Mouse (Mus musculus) midbrain, embryonic 15.5 days (tissue): Measurements from ENCODE around the gene Prkra. TPM values are rescaled to one million over a fixed set of nuclear protein-coding genes. Genes with fewer than 3 reads are reported as not detected.

Experiments
- ATAC-seq: fragments of 200-750 bp; cut with Nextera tagmentation; replicated peaks from 2 replicates; pipeline ENCODE4 v1.8.0; 2017; ENCODE audit warnings: moderate TSS enrichment
- H3K27ac ChIP-seq: fragments of 300-500 bp; sonication (generic); 2 replicates; pipeline ENCODE4 v1.5.1; 2015; ENCODE audit warnings: mild to moderate bottlenecking, inconsistent platforms
- H3K27me3 ChIP-seq: fragments of 300-500 bp; sonication (generic); replicated peaks from 2 replicates; pipeline ENCODE4 v1.6.1; 2015; ENCODE audit warnings: inconsistent platforms
- H3K36me3 ChIP-seq: fragments of 300-500 bp; sonication (generic); replicated peaks from 2 replicates; pipeline ENCODE4 v1.6.1; 2015; ENCODE audit warnings: inconsistent platforms
- H3K4me1 ChIP-seq: fragments of 300-500 bp; sonication (generic); 2 replicates; pipeline ENCODE4 v1.6.1; 2015; ENCODE audit warnings: inconsistent platforms
- H3K4me2 ChIP-seq: fragments of 300-500 bp; sonication (generic); 2 replicates; pipeline ENCODE4 v1.6.1; 2015; ENCODE audit warnings: inconsistent platforms, mild to moderate bottlenecking, moderate library complexity
- H3K4me3 ChIP-seq: fragments of 300-500 bp; sonication (generic); 2 replicates; pipeline ENCODE4 v1.5.1; 2015; ENCODE audit warnings: mild to moderate bottlenecking, inconsistent platforms
- H3K9ac ChIP-seq: fragments of 300-500 bp; sonication (generic); 2 replicates; pipeline ENCODE4 v1.6.1; 2015; ENCODE audit warnings: mild to moderate bottlenecking, inconsistent platforms
- H3K9me3 ChIP-seq: fragments of 300-500 bp; sonication (generic); 2 replicates; pipeline ENCODE4 v1.6.1; 2016; ENCODE audit warnings: inconsistent platforms
- WGBS: fragments of 180-500 bp; shearing (Covaris S2); methylation state at CpG from one replicate; pipeline ENCODE4 v1.1.7; 2015; ENCODE audit warnings: mixed read lengths; 5-methylcytosine and 5-hydroxymethylcytosine counted together
- polyA plus RNA-seq: library from polyadenylated mRNA; unstranded; fragments of >200 nt; fragmentation: Nextera tagmentation; extraction: Ambion mirVana; gene quantifications from 2 replicates; pipeline ENCODE4 v1.2.1, GENCODE M21; 2015

Prkra gene
- polyA plus RNA-seq, 1 experiment from 2014 or later, result 108 TPM

DNA sequence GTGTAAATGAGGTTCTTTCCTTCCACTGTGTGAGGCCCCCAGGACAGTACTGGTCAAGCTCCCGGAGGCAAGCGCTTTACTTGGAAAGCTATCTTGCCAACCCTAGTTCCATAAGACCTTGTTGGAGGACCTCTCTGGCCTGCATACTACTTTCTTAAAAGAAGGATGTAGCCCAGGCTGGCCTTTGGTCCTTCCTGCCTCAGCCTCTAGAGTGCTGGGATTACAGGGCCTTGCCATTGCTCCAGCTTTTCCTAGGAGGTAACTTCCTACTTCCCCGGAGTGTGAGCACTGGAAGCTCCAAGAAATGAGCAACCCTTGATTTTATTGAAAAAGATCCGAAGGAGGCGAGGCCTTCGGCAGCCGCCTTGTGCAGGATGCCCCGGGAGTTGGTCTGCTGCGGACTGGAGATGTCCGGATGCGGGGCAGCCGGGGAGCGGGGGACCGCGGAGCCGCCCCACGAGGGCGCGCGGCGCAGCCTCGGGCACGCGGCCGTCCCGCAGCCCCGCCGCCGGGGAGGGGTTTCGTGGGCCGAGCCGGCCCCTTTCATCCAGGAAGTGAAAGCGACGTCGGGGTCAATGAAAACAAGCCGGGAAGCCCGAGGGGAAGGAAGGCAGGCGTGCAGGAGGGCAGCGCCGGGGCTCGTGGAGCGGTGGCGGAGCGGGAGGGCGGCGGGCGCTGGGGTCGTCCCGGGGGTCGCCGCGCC is 27.1 kb upstream of the Prkra start, which contains the start of gene Plekha3:
Gene Plekha3, plus strand, starts transcription at position 557 of the 703 bp plus-strand sequence.
- peak within 1 kb of the TSS; percentile 78 for H3K9ac ChIP-seq
- H3K27ac ChIP-seq, result peak within 1 kb of the TSS; percentile 85
- no peaks in the 10 kb centered on the region for H3K9me3 ChIP-seq
- H3K4me1 ChIP-seq, result peaks cover 22% of the 10 kb centered on the region
- no peaks in the 10 kb centered on the region for H3K36me3 ChIP-seq
- H3K4me2 ChIP-seq, result peak within 1 kb of the TSS; percentile 62
- 4% methylated on average over 52 of the region's 52 CpGs for WGBS
- ATAC-seq, result peak; percentile 74
- peak within 1 kb of the TSS; percentile 87 for H3K4me3 ChIP-seq
- H3K27me3 ChIP-seq, result no peaks in the 10 kb centered on the region

DNA sequence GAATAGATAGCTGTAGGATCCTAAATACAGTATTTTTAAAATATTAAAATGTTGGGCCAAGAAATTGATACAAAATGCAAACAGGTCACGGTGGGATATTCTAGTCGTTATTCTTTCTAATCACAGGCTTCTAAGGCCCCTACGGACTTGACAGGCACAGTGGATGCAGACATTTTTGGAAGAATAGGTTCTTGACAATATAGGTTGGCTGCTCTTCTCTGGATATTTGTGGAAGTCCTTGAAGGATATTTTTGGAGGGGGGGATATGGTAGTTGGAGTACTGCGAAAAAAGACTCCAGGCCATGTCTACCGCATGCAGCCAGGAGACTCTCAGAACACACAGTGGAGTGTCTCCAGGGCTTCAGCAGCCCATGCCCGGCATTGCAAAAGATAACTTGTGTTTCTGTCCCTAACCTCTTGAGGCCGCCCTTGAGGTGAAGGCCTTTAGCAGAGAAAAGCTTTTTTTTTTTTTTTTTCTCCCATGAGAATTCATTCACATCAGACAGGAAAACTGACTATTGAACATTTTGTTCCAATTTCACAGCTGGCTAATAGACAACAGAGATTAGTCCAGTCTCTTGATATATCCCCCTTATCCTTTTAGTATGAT is 25.8 kb upstream of the Prkra start:
- 37% methylated on average over 7 of the region's 7 CpGs for WGBS
- no peaks in the 10 kb centered on the region for H3K27me3 ChIP-seq
- peaks cover 23% of the 10 kb centered on the region for H3K4me1 ChIP-seq
- peak overlapping the region; percentile 41 for H3K4me3 ChIP-seq
- no peak for ATAC-seq
- H3K4me2 ChIP-seq, result peak overlapping the region; percentile 57
- H3K9me3 ChIP-seq, result no peaks in the 10 kb centered on the region
- no peak overlapping the region for H3K9ac ChIP-seq
- peak overlapping the region; percentile 74 for H3K27ac ChIP-seq
- no peaks in the 10 kb centered on the region for H3K36me3 ChIP-seq

DNA sequence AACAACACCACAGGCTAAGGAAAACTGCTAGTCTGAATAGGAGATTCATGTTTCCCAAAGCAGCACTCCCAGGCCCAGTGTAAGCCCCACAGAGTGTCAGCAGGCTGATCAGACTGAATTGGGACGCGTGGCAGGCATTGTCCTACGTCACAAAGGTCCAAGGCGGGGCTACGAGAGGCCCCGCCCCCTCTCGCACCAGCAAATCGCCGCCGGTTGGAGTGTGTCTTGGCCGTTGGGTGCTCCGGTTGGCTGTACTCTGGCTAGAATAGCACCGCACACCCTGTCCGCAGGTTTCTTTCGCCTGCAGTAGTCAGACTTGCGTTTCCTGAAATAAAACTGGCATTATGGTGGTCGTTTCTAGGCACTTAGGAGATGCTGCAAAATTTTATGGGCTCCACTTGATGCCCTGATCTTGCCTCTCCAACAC is 25.2 kb upstream of the Prkra start, which contains the start of gene Fkbp7:
Gene Fkbp7, minus strand, starts transcription at position 151 of the 427 bp plus-strand sequence.
- no peaks in the 10 kb centered on the region for H3K36me3 ChIP-seq
- under 1% methylated on average over 17 of the region's 17 CpGs for WGBS
- peak within 1 kb of the TSS; percentile 41 for H3K4me3 ChIP-seq
- H3K4me1 ChIP-seq, result peaks cover 25% of the 10 kb centered on the region
- peak within 1 kb of the TSS; percentile 57 for H3K4me2 ChIP-seq
- H3K9me3 ChIP-seq, result no peaks in the 10 kb centered on the region
- H3K27me3 ChIP-seq, result no peaks in the 10 kb centered on the region
- peak within 1 kb of the TSS; percentile 35 for H3K9ac ChIP-seq
- H3K27ac ChIP-seq, result peak within 1 kb of the TSS; percentile 74
- ATAC-seq, result peak; percentile 95

DNA sequence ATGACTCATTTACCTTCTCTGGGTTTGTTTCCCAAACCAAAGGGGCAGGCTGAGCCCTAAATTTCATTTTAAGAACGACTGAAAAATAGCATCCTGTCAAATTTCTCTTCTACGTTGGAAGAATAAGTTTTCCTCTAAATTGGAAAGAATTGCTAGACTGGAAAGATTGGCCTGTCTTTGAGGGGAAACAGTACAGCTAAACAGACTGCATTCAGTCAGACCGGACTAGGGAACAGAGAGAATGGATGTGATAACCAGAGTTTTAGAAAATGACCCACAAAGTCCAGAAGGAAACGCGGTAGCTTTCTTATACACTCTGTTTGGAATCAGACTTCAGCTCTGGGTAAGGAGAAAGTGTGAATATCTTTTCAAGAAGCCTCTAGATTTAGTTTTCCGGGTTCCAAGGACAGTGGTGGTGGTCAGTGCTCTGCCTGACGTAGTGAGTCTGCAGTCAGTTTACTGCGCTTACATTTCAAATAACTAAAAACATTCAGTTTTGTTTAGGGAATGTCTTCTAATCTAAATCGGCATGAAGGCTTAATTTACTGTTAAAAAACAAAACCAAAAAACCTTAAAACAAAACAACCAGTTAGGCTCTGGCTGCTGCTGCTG is 24.4 kb upstream of the Prkra start:
- H3K4me3 ChIP-seq, result peak overlapping the region; percentile 41
- H3K4me2 ChIP-seq, result peak overlapping the region; percentile 57
- ATAC-seq, result no peak
- no peaks in the 10 kb centered on the region for H3K36me3 ChIP-seq
- H3K9me3 ChIP-seq, result no peaks in the 10 kb centered on the region
- H3K4me1 ChIP-seq, result peaks cover 25% of the 10 kb centered on the region
- H3K27me3 ChIP-seq, result no peaks in the 10 kb centered on the region
- WGBS, result 37% methylated on average over 9 of the region's 9 CpGs
- peak overlapping the region; percentile 35 for H3K9ac ChIP-seq
- H3K27ac ChIP-seq, result peak overlapping the region; percentile 74

DNA sequence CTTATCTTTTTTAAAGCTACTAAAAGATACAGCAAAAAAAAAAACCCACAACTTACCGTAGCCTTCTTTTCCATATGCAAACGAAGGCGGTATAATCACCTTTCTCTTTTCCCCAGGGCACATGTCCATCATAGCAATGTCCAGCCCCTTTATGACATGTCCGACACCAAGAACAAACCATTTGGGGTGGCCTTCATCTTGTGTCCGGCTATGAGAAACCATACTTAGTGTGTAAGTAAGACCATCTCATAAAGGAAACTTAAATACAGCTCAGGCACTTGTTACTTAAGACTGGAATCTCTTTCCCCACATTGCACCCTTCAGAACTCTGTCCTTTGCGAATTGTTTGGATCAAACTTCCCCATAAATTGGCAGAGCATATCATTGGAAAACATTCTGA is 23.8 kb upstream of the Prkra start:
- WGBS, result 83% methylated on average over 6 of the region's 6 CpGs
- Histone ChIP-seq H3K9me3 (no peaks in the 10 kb centered on the region), H3K4me2 (peak overlapping the region; percentile 57), H3K27me3 (no peaks in the 10 kb centered on the region), H3K9ac (no peak overlapping the region), H3K4me3 (peak overlapping the region; percentile 41), H3K4me1 (peaks cover 21% of the 10 kb centered on the region), H3K36me3 (no peaks in the 10 kb centered on the region), H3K27ac (no peak overlapping the region)
- ATAC-seq, result no peak

DNA sequence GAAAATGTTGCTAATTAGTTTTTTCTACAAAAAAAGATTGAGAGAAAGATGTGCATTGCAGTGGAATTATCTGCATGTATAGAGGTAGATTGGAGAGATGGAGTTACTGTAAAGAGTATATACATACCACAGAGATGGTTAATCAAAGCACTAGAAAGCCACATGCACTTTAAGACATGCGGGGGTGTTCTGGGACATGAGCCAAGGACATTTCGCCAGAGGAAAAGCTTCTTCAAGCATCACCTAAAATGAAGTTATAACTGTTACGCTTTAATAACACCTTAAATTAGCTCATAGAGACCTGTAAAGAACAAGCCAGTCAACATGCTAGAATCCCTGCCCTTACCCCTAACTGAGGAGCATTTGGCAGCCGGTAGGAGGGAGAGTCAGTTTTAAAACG is 19.4 kb upstream of the Prkra start:
- Histone ChIP-seq H3K9me3 (no peaks in the 10 kb centered on the region), H3K9ac (no peak overlapping the region), H3K4me1 (peaks cover 10% of the 10 kb centered on the region), H3K4me3 (no peak overlapping the region), H3K36me3 (no peaks in the 10 kb centered on the region), H3K27ac (no peak overlapping the region), H3K4me2 (no peak overlapping the region), H3K27me3 (no peaks in the 10 kb centered on the region)
- WGBS, result 85% methylated on average over 5 of the region's 5 CpGs
- no peak for ATAC-seq

DNA sequence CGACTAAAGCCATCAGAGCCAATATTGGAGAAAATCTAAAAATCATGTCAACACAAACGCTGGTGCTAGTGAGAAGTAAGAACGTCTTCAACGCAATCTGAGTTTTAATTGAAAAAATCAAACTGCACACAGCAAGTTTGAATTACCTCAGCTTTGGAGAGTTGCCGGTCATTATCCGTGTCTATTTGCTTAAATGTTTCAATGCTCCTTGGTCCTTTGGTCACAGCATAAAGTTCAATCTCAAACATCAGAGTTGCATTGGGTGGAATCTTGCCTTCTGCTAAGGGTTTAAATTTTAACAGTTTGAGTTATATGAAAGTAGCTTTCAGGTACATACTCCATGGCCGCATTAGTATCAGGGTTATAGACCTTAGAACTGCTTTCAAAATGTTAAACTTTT is 17.7 kb upstream of the Prkra start:
- H3K9ac ChIP-seq, result no peak overlapping the region
- H3K4me2 ChIP-seq, result no peak overlapping the region
- H3K9me3 ChIP-seq, result no peaks in the 10 kb centered on the region
- no peaks in the 10 kb centered on the region for H3K36me3 ChIP-seq
- no peak overlapping the region for H3K4me3 ChIP-seq
- H3K4me1 ChIP-seq, result peaks cover 3% of the 10 kb centered on the region; the same call in 1 of the 2 replicates
- no peak overlapping the region for H3K27ac ChIP-seq
- H3K27me3 ChIP-seq, result no peaks in the 10 kb centered on the region
- no peak for ATAC-seq
- WGBS, result 99% methylated on average over 7 of the region's 7 CpGs

DNA sequence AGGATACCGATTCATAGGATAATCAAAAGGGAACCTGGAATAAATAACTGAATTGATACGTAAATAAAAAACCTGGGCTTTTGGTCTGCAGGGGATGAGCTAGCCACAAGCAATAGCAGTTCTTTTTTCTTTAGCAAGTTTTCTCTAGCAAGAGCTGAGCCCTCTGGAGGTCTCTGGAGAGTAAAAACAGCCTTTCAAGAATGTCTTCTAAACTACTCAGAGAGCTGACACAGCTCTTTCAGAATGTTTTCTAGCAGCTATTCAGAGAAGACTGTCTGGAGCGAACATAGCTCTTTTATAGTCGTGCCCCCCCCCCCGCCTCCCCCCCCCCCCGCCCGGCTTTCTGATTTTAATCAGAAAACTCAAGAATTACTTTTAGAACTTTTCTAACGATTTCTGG is 11.6 kb upstream of the Prkra start:
- ATAC-seq, result no peak
- H3K27ac ChIP-seq, result no peak overlapping the region
- H3K36me3 ChIP-seq, result no peaks in the 10 kb centered on the region
- WGBS, result 60% methylated on average over 5 of the region's 8 CpGs
- H3K9me3 ChIP-seq, result no peaks in the 10 kb centered on the region
- H3K4me3 ChIP-seq, result no peak overlapping the region
- H3K4me2 ChIP-seq, result no peak overlapping the region
- no peak overlapping the region for H3K9ac ChIP-seq
- H3K4me1 ChIP-seq, result no peaks in the 10 kb centered on the region
- no peaks in the 10 kb centered on the region for H3K27me3 ChIP-seq

DNA sequence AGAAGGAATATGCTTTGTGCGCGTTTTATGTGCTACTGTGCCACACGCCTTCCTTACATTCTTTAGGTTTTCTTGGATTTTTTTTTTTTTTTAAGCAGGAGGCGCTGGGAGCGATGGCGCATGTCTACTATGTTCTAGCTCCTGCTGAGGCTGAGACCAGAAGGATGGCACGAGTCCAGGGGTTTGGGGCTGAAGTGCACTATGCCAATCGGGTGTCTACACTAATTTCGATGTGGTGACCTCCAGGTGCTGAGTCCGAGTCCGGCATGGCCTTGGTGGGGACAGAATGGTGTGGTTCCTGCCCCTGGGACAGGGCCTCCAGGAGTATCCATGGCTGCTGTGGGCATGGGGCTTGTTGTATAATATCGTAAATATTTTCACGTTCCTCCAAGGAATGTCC is 10.7 kb upstream of the Prkra start:
- H3K9ac ChIP-seq, result no peak overlapping the region
- no peaks in the 10 kb centered on the region for H3K9me3 ChIP-seq
- 84% methylated on average over 13 of the region's 13 CpGs for WGBS
- H3K4me3 ChIP-seq, result no peak overlapping the region
- H3K36me3 ChIP-seq, result no peaks in the 10 kb centered on the region
- H3K4me2 ChIP-seq, result no peak overlapping the region
- no peak for ATAC-seq
- H3K4me1 ChIP-seq, result no peaks in the 10 kb centered on the region
- H3K27me3 ChIP-seq, result no peaks in the 10 kb centered on the region
- H3K27ac ChIP-seq, result no peak overlapping the region

DNA sequence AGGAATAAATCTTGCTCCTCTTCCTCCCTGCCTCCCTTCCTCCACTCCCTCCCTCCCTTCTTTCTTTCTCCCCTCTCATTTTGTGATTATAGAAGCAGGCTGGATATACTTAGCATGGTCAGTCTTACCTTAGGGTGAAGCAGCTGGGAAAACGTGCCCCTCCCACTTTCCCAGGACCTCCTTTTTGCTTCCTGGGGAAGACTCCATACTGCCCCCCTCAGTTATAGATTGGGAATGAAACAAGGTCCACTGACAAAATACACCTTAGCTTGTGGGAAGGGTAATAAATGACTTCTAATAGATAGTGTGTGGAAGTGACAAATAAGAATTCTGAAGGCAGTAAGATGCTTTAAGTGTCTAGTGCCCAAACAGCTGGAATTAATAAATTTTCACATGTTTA is 8.2 kb upstream of the Prkra start:
- Histone ChIP-seq H3K4me2 (no peak overlapping the region), H3K4me1 (no peaks in the 10 kb centered on the region), H3K27me3 (no peaks in the 10 kb centered on the region), H3K27ac (no peak overlapping the region), H3K36me3 (no peaks in the 10 kb centered on the region), H3K4me3 (no peak overlapping the region), H3K9me3 (no peaks in the 10 kb centered on the region), H3K9ac (no peak overlapping the region)
- no peak for ATAC-seq
- 14% methylated on average over 1 of the region's 1 CpGs for WGBS

DNA sequence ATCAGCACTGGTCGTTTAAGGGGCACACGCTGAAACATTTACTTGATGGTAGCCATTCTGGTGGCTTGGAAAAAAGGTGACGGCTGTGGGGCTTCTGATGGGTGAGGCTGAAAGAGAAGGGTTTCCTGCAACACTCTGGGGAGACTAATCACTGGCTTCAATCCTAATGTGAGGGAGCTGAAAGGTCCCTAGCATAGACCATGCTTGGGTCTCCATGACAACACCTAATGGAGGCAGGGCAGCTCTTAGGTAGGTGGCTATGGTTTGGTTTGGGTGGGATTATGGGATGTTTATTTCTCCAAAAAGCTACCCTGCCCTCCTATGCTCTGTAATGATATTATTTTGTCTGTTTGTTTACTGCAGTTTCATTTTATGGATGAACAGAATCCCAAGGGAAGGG is 7.6 kb upstream of the Prkra start:
- Histone ChIP-seq H3K9me3 (no peaks in the 10 kb centered on the region), H3K9ac (no peak overlapping the region)
- WGBS, result 79% methylated on average over 3 of the region's 3 CpGs

DNA sequence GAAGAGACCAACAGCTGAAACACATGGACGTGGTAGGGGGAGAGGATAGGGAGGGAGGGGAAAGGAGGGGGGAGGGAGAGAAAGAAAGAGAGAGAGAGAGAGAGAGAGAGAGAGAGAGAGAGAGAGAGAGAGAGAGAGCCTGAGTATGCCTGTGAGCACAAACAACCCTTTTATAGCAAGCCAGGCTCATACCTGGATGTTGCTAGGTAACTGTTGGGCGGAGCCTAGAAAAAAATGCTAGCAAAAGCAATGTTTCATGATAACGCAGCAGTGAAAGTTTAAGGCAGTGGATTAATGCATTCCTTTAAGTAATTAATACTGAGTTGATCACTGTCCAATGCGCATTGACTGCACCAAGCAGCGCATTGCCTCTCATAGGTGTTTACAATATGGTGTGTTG is 6.8 kb upstream of the Prkra start:
- no peaks in the 10 kb centered on the region for H3K27me3 ChIP-seq
- 76% methylated on average over 5 of the region's 5 CpGs for WGBS
- no peaks in the 10 kb centered on the region for H3K9me3 ChIP-seq
- no peak for ATAC-seq
- no peak overlapping the region for H3K4me3 ChIP-seq
- no peaks in the 10 kb centered on the region for H3K36me3 ChIP-seq
- no peak overlapping the region for H3K27ac ChIP-seq
- H3K9ac ChIP-seq, result no peak overlapping the region
- no peak overlapping the region for H3K4me2 ChIP-seq
- no peaks in the 10 kb centered on the region for H3K4me1 ChIP-seq

More for the DNA sequence above, 7.6 kb upstream of the Prkra start:
- H3K4me1 ChIP-seq, result no peaks in the 10 kb centered on the region
- H3K4me2 ChIP-seq, result no peak overlapping the region
- no peaks in the 10 kb centered on the region for H3K27me3 ChIP-seq
- no peak overlapping the region for H3K4me3 ChIP-seq
- 0 out of 2 replicates have a peak, but pooled peaks have one; percentile 46 for ATAC-seq
- no peaks in the 10 kb centered on the region for H3K36me3 ChIP-seq
- H3K27ac ChIP-seq, result no peak overlapping the region
